Mouse (Mus musculus) CD4-positive, CD25-positive, alpha-beta regulatory T cell (primary cell): ENCODE results near the gene Nlrp10. TPM values are rescaled to one million over a fixed set of nuclear protein-coding genes. Genes with fewer than 3 reads are reported as not detected.

Experiments used
- polyA plus RNA-seq: library from polyadenylated mRNA; unstranded; fragments of 100-300 nt; shearing (Covaris generic); gene quantifications from one replicate; pipeline ENCODE4 v1.2.1, GENCODE M21; 2017

Gene Nlrp10
- 0.19 TPM for polyA plus RNA-seq

GRCm38 (mm10) chr7:108929726-108930393, at the start of gene Nlrp10:
Gene Nlrp10 (minus strand): TSS chr7:108930178.

DNA sequence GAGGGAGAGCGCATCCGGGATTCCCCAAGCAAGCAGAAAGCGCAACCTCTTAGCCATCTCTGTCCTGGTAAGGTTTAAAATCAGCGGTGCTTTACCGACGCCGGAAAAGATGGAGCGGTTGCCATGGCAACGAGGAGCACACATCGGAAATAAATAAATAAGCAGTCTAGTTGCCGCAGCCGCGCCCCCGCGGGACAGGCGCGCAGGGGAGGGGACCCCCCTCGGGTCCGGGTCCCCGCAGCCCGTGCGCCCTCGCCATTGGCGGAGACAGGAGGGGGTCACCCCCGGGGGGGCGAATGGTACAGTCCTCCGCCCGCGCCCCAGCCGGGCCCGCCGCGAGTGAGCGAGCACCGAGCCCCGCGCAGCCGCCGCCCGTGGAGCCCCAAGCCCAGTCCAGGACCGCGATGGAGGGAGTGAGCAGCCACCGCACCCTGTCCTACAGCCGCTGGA, 20.4 kb upstream of the Nlrp10 start, which contains the start of gene Tub:
Gene Tub, plus strand, starts transcription at position 27 of the 450 bp plus-strand sequence.

DNA sequence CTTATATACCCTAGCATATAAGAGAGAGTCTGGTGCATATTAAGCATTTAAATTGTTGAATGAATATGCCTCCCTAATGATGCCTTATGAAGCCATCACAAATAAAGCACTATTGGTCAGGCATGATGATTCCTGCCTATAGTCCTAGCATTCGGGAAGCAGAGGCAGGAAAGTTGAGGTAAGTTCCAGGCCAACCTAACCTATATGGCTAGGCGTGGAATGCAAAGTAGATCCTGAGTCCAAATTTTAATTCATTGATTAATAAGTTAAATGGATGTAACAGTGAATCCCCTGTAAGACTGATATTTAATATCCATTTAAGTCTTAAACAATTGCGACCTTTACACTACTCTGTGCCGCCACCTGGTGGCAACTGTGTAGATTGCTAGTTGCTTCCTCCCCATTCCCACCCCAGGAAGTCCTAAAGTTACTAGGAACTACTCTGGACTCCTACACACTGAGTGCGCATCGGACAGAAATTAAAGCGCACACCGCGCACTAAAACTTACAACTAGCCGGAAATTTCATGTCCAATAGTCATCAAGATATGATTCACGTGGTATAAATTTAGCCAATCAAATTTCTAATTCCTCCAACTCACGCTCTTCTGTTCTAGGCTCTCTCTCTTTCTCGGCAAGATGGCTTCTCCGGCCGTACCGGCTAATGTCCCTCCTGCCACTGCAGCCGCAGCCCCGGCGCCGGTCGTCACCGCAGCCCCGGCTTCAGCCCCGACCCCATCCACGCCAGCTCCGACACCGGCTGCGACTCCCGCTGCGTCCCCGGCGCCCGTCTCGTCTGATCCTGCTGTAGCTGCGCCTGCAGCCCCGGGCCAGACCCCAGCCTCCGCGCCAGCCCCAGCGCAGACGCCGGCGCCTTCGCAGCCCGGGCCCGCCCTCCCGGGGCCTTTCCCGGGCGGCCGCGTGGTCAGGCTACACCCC, 4.1 kb upstream of the Nlrp10 start, which contains the start of gene Eif3f:
Gene Eif3f, plus strand, starts transcription at position 624 of the 938 bp plus-strand sequence.

GRCm38 (mm10) chr7:108894320-108894719, 35.7 kb downstream of the Nlrp10 start, which contains the start of gene Olfr519:
Gene Olfr519 (minus strand): TSS chr7:108894420.

DNA sequence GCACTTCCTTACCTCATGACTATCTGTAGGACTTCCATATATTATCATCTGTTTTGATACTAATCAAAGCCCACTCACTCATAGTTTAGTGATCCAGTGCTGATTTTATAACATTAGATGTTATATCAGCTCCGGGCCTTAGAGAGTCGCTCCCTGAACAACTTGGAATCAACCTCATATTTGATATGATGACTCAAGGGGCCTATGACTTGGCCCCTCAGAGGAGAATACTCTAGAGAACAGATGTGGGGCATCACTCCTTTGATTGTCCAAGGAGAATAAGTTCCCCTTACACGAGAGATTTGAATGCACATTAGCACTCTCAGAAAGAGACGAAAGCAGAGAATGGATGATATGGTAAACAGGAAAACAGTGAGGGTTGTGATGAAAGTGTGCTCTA, 45.1 kb downstream of the Nlrp10 start, which contains the start of gene Olfr518:
Gene Olfr518, minus strand, starts transcription at position 101 of the 400 bp plus-strand sequence.

DNA sequence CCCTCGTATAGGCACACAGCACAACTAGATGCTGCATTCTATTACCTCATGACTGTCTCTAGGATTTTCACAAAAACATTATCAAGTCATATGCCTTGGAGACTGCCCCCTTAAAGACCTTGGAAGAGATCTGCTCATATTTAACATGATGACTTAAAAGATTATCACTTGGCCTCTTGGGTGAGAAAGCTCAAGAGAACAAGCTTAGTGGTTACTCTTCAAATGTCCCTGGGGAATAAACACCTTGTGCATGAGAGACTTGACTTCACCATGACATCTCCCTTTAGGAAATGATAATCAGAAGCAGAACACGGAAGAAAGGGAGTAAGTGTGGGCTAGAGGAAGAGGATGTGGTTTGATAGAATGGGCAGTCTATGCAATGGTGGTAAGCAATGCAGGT, 57.7 kb downstream of the Nlrp10 start, which contains the start of gene Olfr517:
Gene Olfr517, minus strand, starts transcription at position 101 of the 400 bp plus-strand sequence.

Other genes starting within 250 kb of the Nlrp10 start
- gene Olfr512, start 216.9 kb downstream of the Nlrp10 start, polyA plus RNA-seq: not detected
- gene Olfr513, start 179.2 kb downstream of the Nlrp10 start, polyA plus RNA-seq: not detected
- gene Olfr514, start 104.2 kb downstream of the Nlrp10 start, polyA plus RNA-seq: not detected
- gene Olfr516, start 79.6 kb downstream of the Nlrp10 start, polyA plus RNA-seq: not detected
- gene Olfr517, start 57.8 kb downstream of the Nlrp10 start, polyA plus RNA-seq: not detected
- gene Olfr518, start 45.2 kb downstream of the Nlrp10 start, polyA plus RNA-seq: not detected
- not detected for gene Olfr519, start 35.8 kb downstream of the Nlrp10 start, polyA plus RNA-seq
- 138 TPM for gene Eif3f, start 4.2 kb upstream of the Nlrp10 start, polyA plus RNA-seq
- gene Tub, start 20.2 kb upstream of the Nlrp10 start, polyA plus RNA-seq: 0.36 TPM
- gene Ric3, start 153.2 kb upstream of the Nlrp10 start, polyA plus RNA-seq: 0.24 TPM
- gene Lmo1, start 245.0 kb upstream of the Nlrp10 start, polyA plus RNA-seq: not detected